Mouse (Mus musculus): ENCODE data around the gene Gm49383.
"Not testable (repeated sequence)": the region's sequence is repeated elsewhere in the genome, so short reads cannot be mapped to it uniquely, and the experiment has no call there.

The Gm49383 gene

GRCm38 (mm10) chr12:69198985-69199384, 2.1 kb upstream of the Gm49383 start:
- DNase-seq (ENCODE audit: low spot score): no peak

GRCm38 (mm10) chr12:69198164-69198535, 1.2 kb upstream of the Gm49383 start, which contains the start of gene Dnaaf2:
Gene Dnaaf2, minus strand, starts transcription at chr12:69198429.
- DNase-seq (ENCODE audit: low spot score): no peak

GRCm38 (mm10) chr12:69197378-69198163, 667 bp upstream of the Gm49383 start:
- peak; percentile 66 for DNase-seq (ENCODE audit: low spot score)

GRCm38 (mm10) chr12:69192637-69193036, 4.3 kb downstream of the Gm49383 start:
- DNase-seq (ENCODE audit: low spot score): no peak

DNA sequence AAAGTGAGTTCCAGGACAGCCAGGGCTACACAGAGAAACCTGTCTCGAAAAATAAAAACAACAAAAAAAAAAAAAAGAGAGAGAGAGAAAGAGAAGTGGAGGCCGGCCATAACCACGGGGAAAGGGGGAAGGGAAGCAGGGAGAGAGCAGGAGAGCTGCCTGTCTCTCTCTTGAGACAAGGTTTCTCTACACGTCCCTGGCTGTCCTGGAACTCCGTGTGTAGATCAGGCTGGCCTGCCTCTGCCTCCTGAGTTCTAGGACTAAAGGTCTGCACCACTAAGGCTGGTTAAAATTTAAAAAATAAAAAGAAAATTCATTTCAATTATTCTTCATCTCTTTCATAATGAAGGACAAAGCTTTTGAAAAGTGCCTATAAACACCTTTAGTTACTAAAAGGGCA, 5.5 kb downstream of the Gm49383 start:
- no peak for DNase-seq (ENCODE audit: low spot score)

DNA sequence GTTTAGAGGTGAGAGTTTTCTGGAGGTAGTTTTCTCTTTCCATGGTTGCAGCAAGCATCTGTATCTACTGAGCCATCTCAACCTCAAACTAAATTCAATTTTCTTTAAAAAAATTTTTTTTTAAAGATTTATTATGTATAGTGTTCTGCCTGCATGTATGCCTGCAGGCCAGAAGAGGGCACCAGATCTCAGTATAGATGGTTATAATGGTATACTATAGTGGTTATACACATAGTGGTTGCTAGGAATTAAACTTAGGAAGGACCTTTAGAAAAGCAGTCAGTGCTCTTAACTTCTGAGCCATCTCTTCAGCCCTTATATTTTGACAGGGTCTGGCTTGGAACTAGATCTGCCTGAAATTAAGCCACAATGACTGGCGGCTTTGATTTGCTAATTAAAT, 6.4 kb downstream of the Gm49383 start:
- DNase-seq (ENCODE audit: low spot score): peak; percentile 44

GRCm38 (mm10) chr12:69190074-69190473, 6.8 kb downstream of the Gm49383 start:
- no peak for DNase-seq (ENCODE audit: low spot score)

DNA sequence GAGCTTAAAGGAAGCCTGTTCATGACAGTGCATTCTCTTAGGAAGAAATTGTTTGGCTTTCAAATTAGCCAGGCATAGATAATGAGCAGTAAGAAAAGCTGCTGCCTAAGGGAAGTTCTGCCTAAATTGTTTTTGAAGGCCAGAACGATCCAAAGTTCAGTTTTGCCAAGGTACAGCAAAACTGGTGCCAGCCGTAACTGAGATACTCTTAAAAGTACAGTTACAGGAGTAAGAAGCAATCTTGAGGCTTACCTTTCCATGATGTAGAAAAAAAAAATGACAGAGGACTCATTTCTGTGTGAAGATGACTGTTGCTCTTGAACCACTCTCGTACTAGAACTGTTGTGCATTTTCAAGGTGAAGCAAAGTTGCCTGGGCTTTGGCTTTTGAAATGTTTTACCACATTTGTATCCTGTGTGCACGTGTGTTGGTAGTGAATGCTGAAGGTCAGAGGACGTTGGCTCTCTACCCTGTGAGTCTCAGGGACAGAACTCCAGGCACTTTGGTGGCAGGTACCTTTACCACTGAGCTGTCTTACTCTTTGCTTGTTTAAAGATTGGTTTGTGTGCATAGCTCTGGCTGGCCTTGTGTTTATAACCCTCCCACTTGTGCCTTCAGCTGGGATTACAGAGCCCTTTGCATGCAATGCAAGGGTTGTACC, 10.0 kb downstream of the Gm49383 start:
- DNase-seq (ENCODE audit: low spot score): no peak

GRCm38 (mm10) chr12:69185371-69185770, 11.5 kb downstream of the Gm49383 start:
- DNase-seq (ENCODE audit: low spot score): no peak

GRCm38 (mm10) chr12:69184342-69185295, 12.3 kb downstream of the Gm49383 start:
- DNase-seq (ENCODE audit: low spot score): no peak

- DNase-seq (ENCODE audit: low spot score): peak; percentile 94
These were observed 13.2 kb downstream of the Gm49383 start, which contains the start of the genes Rpl36al and Mgat2 for GRCm38 (mm10) chr12:69183583-69184308. Gene Rpl36al, minus strand, starts transcription at chr12:69184083. Gene Mgat2, plus strand, starts transcription at chr12:69184157.

DNA sequence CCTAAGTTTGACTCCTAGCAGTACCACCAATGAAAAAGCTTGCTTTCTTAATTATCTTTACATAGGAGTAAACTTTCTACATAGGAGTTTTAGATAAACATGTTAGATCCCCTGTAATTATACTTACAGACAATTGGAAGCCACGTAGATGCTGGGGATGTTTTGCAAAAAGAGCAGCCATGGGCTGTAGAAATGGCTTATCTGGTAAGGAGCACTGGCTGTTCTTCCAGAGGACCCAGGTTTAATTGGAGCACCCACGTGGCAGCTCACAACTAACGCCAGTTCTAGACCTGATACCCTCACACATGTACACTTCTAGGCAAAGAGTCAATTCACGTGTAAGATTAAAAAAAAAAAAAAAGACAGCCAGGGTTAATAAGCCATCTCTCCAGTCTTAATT, 15.1 kb downstream of the Gm49383 start:
- DNase-seq (ENCODE audit: low spot score): no peak

DNA sequence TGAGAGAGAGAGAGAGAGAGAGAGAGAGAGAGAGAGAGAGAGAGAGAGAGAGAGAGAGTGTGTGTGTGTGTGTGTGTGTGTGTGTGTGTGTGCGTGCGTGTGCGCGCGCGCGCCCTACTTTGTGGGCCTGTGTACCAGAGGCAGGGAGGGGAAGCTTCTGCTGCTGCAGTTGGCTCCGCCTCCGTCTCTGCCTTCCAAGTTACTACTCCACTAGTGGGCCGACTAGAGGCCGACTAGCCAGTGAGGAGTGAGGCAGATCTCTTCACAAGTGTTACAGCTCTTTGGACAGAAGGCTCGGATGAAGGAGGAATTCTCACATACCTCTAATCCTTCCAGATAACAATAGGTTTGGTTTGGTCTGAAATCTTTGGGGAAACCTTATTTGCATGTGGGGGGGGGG, 17.5 kb downstream of the Gm49383 start:
- DNase-seq (ENCODE audit: low spot score): no peak

- DNase-seq (ENCODE audit: low spot score): no peak
These were observed 19.4 kb downstream of the Gm49383 start for GRCm38 (mm10) chr12:69177526-69177925.

GRCm38 (mm10) chr12:69175975-69176374, 20.9 kb downstream of the Gm49383 start:
- DNase-seq (ENCODE audit: low spot score): no peak

GRCm38 (mm10) chr12:69171307-69171706, 25.6 kb downstream of the Gm49383 start:
- DNase-seq (ENCODE audit: low spot score): no peak

DNA sequence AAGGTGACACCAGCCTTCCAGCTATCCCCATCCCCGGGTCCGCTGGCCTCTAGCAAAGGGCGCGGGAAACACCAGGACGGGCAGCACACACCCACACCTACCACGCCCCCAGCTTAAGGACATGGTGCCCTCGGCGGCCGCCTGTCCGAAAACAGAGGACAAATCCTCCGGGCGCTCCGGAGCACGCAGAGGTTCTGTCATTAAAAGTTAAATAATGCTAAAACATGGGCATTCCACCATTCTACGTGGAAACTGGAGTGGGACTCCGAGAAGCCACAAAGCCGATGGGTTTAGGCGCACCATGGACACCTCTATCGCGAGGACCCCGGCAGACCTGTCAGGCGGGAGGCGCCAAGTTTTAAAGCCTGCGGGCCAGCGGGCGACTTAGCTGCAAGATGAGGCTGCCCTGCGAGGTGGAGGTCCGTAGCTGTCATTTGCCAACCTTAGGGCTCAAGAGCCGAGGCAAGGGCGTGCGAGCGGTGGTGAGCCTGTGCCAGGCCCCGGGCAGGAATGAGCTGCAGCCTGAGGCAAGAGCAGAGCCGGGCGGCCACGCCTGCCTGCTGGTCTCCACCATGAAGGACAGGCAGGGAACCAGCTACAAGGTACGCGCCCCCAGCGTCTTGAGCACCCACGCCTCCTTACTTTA, 28.3 kb downstream of the Gm49383 start, which contains the start of gene Lrr1:
TSS of gene Lrr1 (plus strand) at position 354 of the 646 bp plus-strand sequence.
- DNase-seq (ENCODE audit: low spot score): peak; percentile 82

GRCm38 (mm10) chr12:69167656-69168460, 29.0 kb downstream of the Gm49383 start:
- no peak for DNase-seq (ENCODE audit: low spot score)

DNA sequence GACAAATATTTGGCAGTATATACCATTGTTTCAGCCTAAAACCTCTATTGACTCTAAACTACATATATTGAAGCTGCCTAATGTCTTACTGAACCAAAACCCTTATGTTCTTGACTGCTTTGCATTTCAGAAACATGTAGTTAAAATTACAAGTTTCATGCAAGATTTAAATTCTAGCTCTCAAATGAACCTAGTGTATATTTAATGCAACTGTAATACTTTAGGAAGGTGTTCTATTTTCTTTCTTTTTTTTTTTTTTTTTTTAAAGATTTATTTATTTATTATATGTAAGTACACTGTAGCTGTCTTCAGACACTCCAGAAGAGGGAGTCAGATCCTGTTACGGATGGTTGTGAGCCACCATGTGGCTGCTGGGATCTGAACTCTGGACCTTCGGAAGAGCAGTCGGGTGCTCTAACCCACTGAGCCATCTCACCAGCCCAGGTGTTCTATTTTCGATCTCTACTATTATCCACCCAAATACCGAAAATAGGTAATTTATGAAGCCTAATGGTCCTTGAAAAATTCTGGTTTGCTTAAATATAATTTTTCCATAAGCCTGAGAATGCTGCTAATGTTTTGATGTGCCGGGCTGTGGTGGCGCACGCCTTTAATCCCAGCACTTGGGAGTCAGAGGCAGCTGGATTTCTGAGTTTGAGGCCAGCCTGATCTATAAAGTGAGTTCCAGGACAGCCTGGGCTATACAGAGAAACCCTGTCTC, 29.9 kb downstream of the Gm49383 start:
- not testable (repeated sequence) for DNase-seq (ENCODE audit: low spot score)
